Mouse (Mus musculus) ES-Bruce4 (cell line): ENCODE measurements around the gene Ccdc32. TPM values are rescaled to one million over a fixed set of nuclear protein-coding genes. Genes with fewer than 3 reads are reported as not detected.

Experiments
- H3K27ac ChIP-seq: 2 replicates; pipeline ENCODE4 v1.5.1; 2012; ENCODE audit warnings: low read length, inconsistent platforms; ENCODE audit not compliant: insufficient read depth
- H3K27me3 ChIP-seq: 2 replicates; pipeline ENCODE4 v1.6.1; 2012; ENCODE audit warnings: mild to moderate bottlenecking, low read length, inconsistent platforms; ENCODE audit not compliant: control insufficient read depth, poor library complexity, insufficient read depth, severe bottlenecking
- H3K36me3 ChIP-seq: 2 replicates; pipeline ENCODE4 v1.6.1; 2012; ENCODE audit warnings: inconsistent platforms, mild to moderate bottlenecking, low read length, moderate library complexity; ENCODE audit not compliant: control insufficient read depth, poor library complexity, insufficient read depth, severe bottlenecking
- H3K4me1 ChIP-seq: one replicate; pipeline ENCODE4 v1.8.1; 2011; ENCODE audit warnings: low read length; ENCODE audit not compliant: control insufficient read depth, insufficient read depth
- H3K4me3 ChIP-seq: 2 replicates; pipeline ENCODE4 v1.5.1; 2011; ENCODE audit warnings: low read depth, mild to moderate bottlenecking, low read length
- H3K9ac ChIP-seq: 2 replicates; pipeline ENCODE4 v1.6.1; 2012; ENCODE audit warnings: low read depth, mild to moderate bottlenecking, inconsistent platforms; ENCODE audit not compliant: poor library complexity, severe bottlenecking
- H3K9me3 ChIP-seq: replicated peaks from 2 replicates; pipeline ENCODE4 v1.6.1; 2012; ENCODE audit warnings: mild to moderate bottlenecking, low read length, inconsistent platforms; ENCODE audit not compliant: control insufficient read depth, poor library complexity, insufficient read depth, severe bottlenecking
- CTCF ChIP-seq: IDR thresholded peaks from one replicate; pipeline ENCODE4 v1.8.1; 2011; ENCODE audit warnings: low read depth, low read length
- EP300 ChIP-seq: IDR thresholded peaks from 2 replicates; pipeline ENCODE4 v1.6.1; 2011; ENCODE audit warnings: low read depth, low read length; ENCODE audit not compliant: insufficient read depth
- POLR2A ChIP-seq: IDR thresholded peaks from one replicate; pipeline ENCODE4 v1.8.1; 2011; ENCODE audit warnings: low read length; ENCODE audit not compliant: insufficient read depth
- polyA plus RNA-seq: library from polyadenylated mRNA; stranded (reverse); fragments of >200 nt; gene quantifications from 2 replicates; pipeline ENCODE4 v1.2.4, GENCODE M21; 2011; ENCODE audit warnings: low read depth; ENCODE audit not compliant: missing spikeins, insufficient read depth, insufficient read length

Gene Ccdc32
- polyA plus RNA-seq, 1 experiment, result 8.7 TPM

GRCm38 (mm10) chr2:118976282-118976929, 52.8 kb downstream of the Ccdc32 start:
- Histone ChIP-seq H3K27me3 (0 out of 2 replicates have a peak, but pooled peaks cover 2% of the 10 kb centered on the region), H3K36me3 (no peaks in the 10 kb centered on the region), H3K4me1 (no peaks in the 10 kb centered on the region), H3K27ac (no peak overlapping the region), H3K9me3 (no peaks in the 10 kb centered on the region), H3K9ac (peak overlapping the region; percentile 60), H3K4me3 (peak overlapping the region; percentile 63)
- TF ChIP-seq POLR2A, result no peak
- peak; percentile 56 for TF ChIP-seq CTCF
- no peak for TF ChIP-seq EP300

GRCm38 (mm10) chr2:118975855-118976254, 53.3 kb downstream of the Ccdc32 start:
- no peaks in the 10 kb centered on the region for H3K9me3 ChIP-seq
- no peak for TF ChIP-seq CTCF
- no peak for TF ChIP-seq EP300
- TF ChIP-seq POLR2A, result no peak
- H3K27ac ChIP-seq, result no peak overlapping the region
- no peaks in the 10 kb centered on the region for H3K36me3 ChIP-seq
- H3K4me1 ChIP-seq, result no peaks in the 10 kb centered on the region
- 0 out of 2 replicates have a peak, but pooled peaks cover 2% of the 10 kb centered on the region for H3K27me3 ChIP-seq
- H3K9ac ChIP-seq, result peak overlapping the region; percentile 60
- H3K4me3 ChIP-seq, result peak overlapping the region; percentile 63

- Histone ChIP-seq H3K4me1 (no peaks in the 10 kb centered on the region), H3K27ac (no peak overlapping the region), H3K4me3 (peak overlapping the region; percentile 44; the same call in 1 of the 2 replicates), H3K9ac (peak overlapping the region; percentile 26; the same call in 1 of the 2 replicates), H3K27me3 (0 out of 2 replicates have a peak, but pooled peaks cover 2% of the 10 kb centered on the region), H3K36me3 (no peaks in the 10 kb centered on the region), H3K9me3 (no peaks in the 10 kb centered on the region)
- TF ChIP-seq CTCF, result peak; percentile 70
- TF ChIP-seq POLR2A, result no peak
Observed at GRCm38 (mm10) chr2:118972687-118973376, 56.4 kb downstream of the Ccdc32 start.

GRCm38 (mm10) chr2:118972048-118972447, 57.1 kb downstream of the Ccdc32 start:
- 0 out of 2 replicates have a peak, but pooled peaks cover 2% of the 10 kb centered on the region for H3K27me3 ChIP-seq

GRCm38 (mm10) chr2:118969585-118970147, 59.5 kb downstream of the Ccdc32 start:
- TF ChIP-seq CTCF (no peak), POLR2A (no peak), EP300 (no peak)
- no peak overlapping the region for H3K9ac ChIP-seq
- H3K4me1 ChIP-seq, result no peaks in the 10 kb centered on the region
- H3K27ac ChIP-seq, result no peak overlapping the region
- H3K27me3 ChIP-seq, result 0 out of 2 replicates have a peak, but pooled peaks cover 1% of the 10 kb centered on the region
- H3K36me3 ChIP-seq, result no peaks in the 10 kb centered on the region
- H3K4me3 ChIP-seq, result no peak overlapping the region
- no peaks in the 10 kb centered on the region for H3K9me3 ChIP-seq

More at GRCm38 (mm10) chr2:118972048-118972447, 57.1 kb downstream of the Ccdc32 start:
- no peak overlapping the region for H3K4me3 ChIP-seq
- H3K27ac ChIP-seq, result no peak overlapping the region
- H3K4me1 ChIP-seq, result no peaks in the 10 kb centered on the region
- H3K36me3 ChIP-seq, result no peaks in the 10 kb centered on the region
- no peak overlapping the region for H3K9ac ChIP-seq
- H3K9me3 ChIP-seq, result no peaks in the 10 kb centered on the region
- no peak for TF ChIP-seq POLR2A
- TF ChIP-seq EP300, result no peak
- no peak for TF ChIP-seq CTCF

Other genes with a start within 250 kb of the Ccdc32 start
- not detected in 2 replicates for gene Disp2, start 249.7 kb downstream of the Ccdc32 start, polyA plus RNA-seq
- 119 and 127 TPM in 2 replicates for gene Knstrn, start 215.4 kb downstream of the Ccdc32 start, polyA plus RNA-seq
- gene Ivd, start 167.4 kb downstream of the Ccdc32 start, polyA plus RNA-seq, result 28.7 and 30.3 TPM in 2 replicates
- gene Bahd1, start 129.0 kb downstream of the Ccdc32 start, polyA plus RNA-seq, result 12.2 and 14.1 TPM in 2 replicates
- 9.3 and 10.3 TPM in 2 replicates for gene Chst14, start 102.9 kb downstream of the Ccdc32 start, polyA plus RNA-seq
- gene Rpusd2, start 5.4 kb upstream of the Ccdc32 start, polyA plus RNA-seq, result 16.2 and 16.8 TPM in 2 replicates
- gene Knl1, start 17.7 kb upstream of the Ccdc32 start, polyA plus RNA-seq, result 90.2 and 96.0 TPM in 2 replicates
- 117 and 128 TPM in 2 replicates for gene Rad51, start 83.4 kb upstream of the Ccdc32 start, polyA plus RNA-seq
- 22.0 and 25.4 TPM in 2 replicates for gene Rmdn3, start 127.6 kb upstream of the Ccdc32 start, polyA plus RNA-seq
- gene Gchfr, start 138.4 kb upstream of the Ccdc32 start, polyA plus RNA-seq, result 2.2 and 6.0 TPM in 2 replicates
- 0.21 TPM in 1 of 2 replicates, not detected in the other for gene Gm14137, start 145.1 kb upstream of the Ccdc32 start, polyA plus RNA-seq
- gene Zfyve19, start 179.2 kb upstream of the Ccdc32 start, polyA plus RNA-seq, result 11.9 and 13.4 TPM in 2 replicates
- gene Dnajc17, start 179.4 kb upstream of the Ccdc32 start, polyA plus RNA-seq, result 12.0 and 12.5 TPM in 2 replicates
- not detected in 2 replicates for gene Ppp1r14d, start 200.5 kb upstream of the Ccdc32 start, polyA plus RNA-seq
- gene Spint1, start 208.0 kb upstream of the Ccdc32 start, polyA plus RNA-seq, result 57.3 and 71.4 TPM in 2 replicates
- 0.36 and 0.78 TPM in 2 replicates for gene Rhov, start 241.9 kb upstream of the Ccdc32 start, polyA plus RNA-seq